Mouse (Mus musculus): ENCODE results near the gene Ppp1r18. TPM values are rescaled to one million over a fixed set of nuclear protein-coding genes. Genes with fewer than 3 reads are reported as not detected.

Ppp1r18 gene
- polyA plus RNA-seq, 1 experiment from 2014 or later: 23.2 TPM

- ATAC-seq (replicated peaks; ENCODE audit: low FRiP score): no peak
- peak overlapping the region; percentile 84; the same call in 1 of the 2 replicates for H3K4me2 ChIP-seq
- 81% methylated on average over 1 of the region's 1 CpGs for WGBS
- H3K4me1 ChIP-seq: peaks cover 36% of the 10 kb centered on the region
- H3K27ac ChIP-seq: peak overlapping the region; percentile 98
- H3K36me3 ChIP-seq: peaks cover 29% of the 10 kb centered on the region
- no peaks in the 10 kb centered on the region for H3K9me3 ChIP-seq (replicated peaks)
- H3K4me3 ChIP-seq (replicated peaks): 0 out of 2 replicates have a peak overlapping the region, but pooled peaks have one; percentile 67
- no peaks in the 10 kb centered on the region for H3K27me3 ChIP-seq
- H3K9ac ChIP-seq: 0 out of 2 replicates have a peak overlapping the region, but pooled peaks have one; percentile 6
These were observed 55.0 kb downstream of the Ppp1r18 start for GRCm38 (mm10) chr17:35920384-35920783.

GRCm38 (mm10) chr17:35920862-35921562 is 55.6 kb downstream of the Ppp1r18 start:
- Histone ChIP-seq H3K4me3 (replicated peaks) (no peak overlapping the region), H3K27me3 (no peaks in the 10 kb centered on the region), H3K4me1 (peaks cover 33% of the 10 kb centered on the region), H3K9ac (no peak overlapping the region), H3K36me3 (peaks cover 35% of the 10 kb centered on the region), H3K9me3 (replicated peaks) (no peaks in the 10 kb centered on the region), H3K4me2 (no peak overlapping the region), H3K27ac (peak overlapping the region; percentile 98)
- no peak for ATAC-seq (replicated peaks; ENCODE audit: low FRiP score)
- WGBS: 68% methylated on average over 5 of the region's 5 CpGs

GRCm38 (mm10) chr17:35921710-35922109 is 56.3 kb downstream of the Ppp1r18 start:
- Histone ChIP-seq H3K9ac (no peak overlapping the region), H3K27me3 (no peaks in the 10 kb centered on the region), H3K36me3 (peaks cover 42% of the 10 kb centered on the region), H3K4me1 (peaks cover 33% of the 10 kb centered on the region), H3K4me2 (no peak overlapping the region), H3K27ac (peak overlapping the region; percentile 50), H3K4me3 (replicated peaks) (no peak overlapping the region), H3K9me3 (replicated peaks) (no peaks in the 10 kb centered on the region)
- WGBS: 67% methylated on average over 4 of the region's 4 CpGs
- ATAC-seq (replicated peaks; ENCODE audit: low FRiP score): no peak

GRCm38 (mm10) chr17:35922566-35922965 is 57.2 kb downstream of the Ppp1r18 start:
- H3K9me3 ChIP-seq (replicated peaks): no peaks in the 10 kb centered on the region
- H3K27ac ChIP-seq: no peak overlapping the region
- ATAC-seq (replicated peaks; ENCODE audit: low FRiP score): no peak
- no peaks in the 10 kb centered on the region for H3K27me3 ChIP-seq
- no peak overlapping the region for H3K4me3 ChIP-seq (replicated peaks)
- H3K36me3 ChIP-seq: peaks cover 51% of the 10 kb centered on the region
- H3K4me2 ChIP-seq: no peak overlapping the region
- H3K4me1 ChIP-seq: peaks cover 33% of the 10 kb centered on the region
- 82% methylated on average over 3 of the region's 3 CpGs for WGBS
- no peak overlapping the region for H3K9ac ChIP-seq

- peaks cover 58% of the 10 kb centered on the region for H3K36me3 ChIP-seq
These were observed 57.9 kb downstream of the Ppp1r18 start for GRCm38 (mm10) chr17:35923281-35923680.

More at GRCm38 (mm10) chr17:35923281-35923680, 57.9 kb downstream of the Ppp1r18 start:
- H3K9me3 ChIP-seq (replicated peaks): no peaks in the 10 kb centered on the region
- H3K27me3 ChIP-seq: no peaks in the 10 kb centered on the region
- H3K4me1 ChIP-seq: peaks cover 33% of the 10 kb centered on the region
- H3K4me3 ChIP-seq (replicated peaks): no peak overlapping the region
- no peak overlapping the region for H3K27ac ChIP-seq
- WGBS: 91% methylated on average over 4 of the region's 4 CpGs
- no peak overlapping the region for H3K4me2 ChIP-seq
- no peak for ATAC-seq (replicated peaks; ENCODE audit: low FRiP score)
- H3K9ac ChIP-seq: no peak overlapping the region

MicroRNAs encoded within 50 kb of the gene (microRNA counts, 519-probe panel; counts per million panel counts)
- microRNA mmu-miR-1894-3p (31.7 counts per million), microRNA mmu-miR-1894-5p (2,182 counts per million, percentile 23 among the panel's probes with 10 or more counts)

Small RNA genes lying within 50 kb of the gene (microRNA-seq; reads per million reads assigned to microRNA genes)
- gene Gm28033 (not detected), gene Mir1894 (not detected)

Other genes with a start within 250 kb of the Ppp1r18 start
- gene Gm9573, start 239.0 kb upstream of the Ppp1r18 start, polyA plus RNA-seq (2015; fragmentation: Nextera tagmentation; extraction: Ambion mirVana): not detected in 2 replicates
- gene Mucl3, start 221.9 kb upstream of the Ppp1r18 start, polyA plus RNA-seq (2015; fragmentation: Nextera tagmentation; extraction: Ambion mirVana): 0.26 TPM in 2 replicates
- 15.9 and 18.8 TPM in 2 replicates for gene Vars2, start 198.0 kb upstream of the Ppp1r18 start, polyA plus RNA-seq (2015; fragmentation: Nextera tagmentation; extraction: Ambion mirVana)
- 48.5 and 49.9 TPM in 2 replicates for gene Gtf2h4, start 191.9 kb upstream of the Ppp1r18 start, polyA plus RNA-seq (2015; fragmentation: Nextera tagmentation; extraction: Ambion mirVana)
- gene Ddr1, start 161.0 kb upstream of the Ppp1r18 start, polyA plus RNA-seq (2015; fragmentation: Nextera tagmentation; extraction: Ambion mirVana): 83.0 and 86.1 TPM in 2 replicates
- 25.3 and 25.4 TPM in 2 replicates for gene Ier3, start 43.9 kb upstream of the Ppp1r18 start, polyA plus RNA-seq (2015; fragmentation: Nextera tagmentation; extraction: Ambion mirVana)
- gene Flot1, start 42.4 kb upstream of the Ppp1r18 start, polyA plus RNA-seq (2015; fragmentation: Nextera tagmentation; extraction: Ambion mirVana): 42.3 and 44.6 TPM in 2 replicates
- 951 and 997 TPM in 2 replicates for gene Tubb5, start 27.3 kb upstream of the Ppp1r18 start, polyA plus RNA-seq (2015; fragmentation: Nextera tagmentation; extraction: Ambion mirVana)
- gene Mdc1, start 24.1 kb upstream of the Ppp1r18 start, polyA plus RNA-seq (2015; fragmentation: Nextera tagmentation; extraction: Ambion mirVana): 16.5 TPM in 2 replicates
- gene Nrm, start 4.3 kb upstream of the Ppp1r18 start, polyA plus RNA-seq (2015; fragmentation: Nextera tagmentation; extraction: Ambion mirVana): 58.0 and 65.7 TPM in 2 replicates
- gene Dhx16, start 14.2 kb downstream of the Ppp1r18 start, polyA plus RNA-seq (2015; fragmentation: Nextera tagmentation; extraction: Ambion mirVana): 40.9 and 42.4 TPM in 2 replicates
- 31.2 and 34.7 TPM in 2 replicates for gene 2310061I04Rik, start 31.8 kb downstream of the Ppp1r18 start, polyA plus RNA-seq (2015; fragmentation: Nextera tagmentation; extraction: Ambion mirVana)
- gene Atat1, start 44.5 kb downstream of the Ppp1r18 start, polyA plus RNA-seq (2015; fragmentation: Nextera tagmentation; extraction: Ambion mirVana): 86.5 and 91.6 TPM in 2 replicates
- gene Mrps18b, start 50.8 kb downstream of the Ppp1r18 start, polyA plus RNA-seq (2015; fragmentation: Nextera tagmentation; extraction: Ambion mirVana): 88.9 and 89.4 TPM in 2 replicates
- 47.5 and 47.6 TPM in 2 replicates for gene Ppp1r10, start 50.8 kb downstream of the Ppp1r18 start, polyA plus RNA-seq (2015; fragmentation: Nextera tagmentation; extraction: Ambion mirVana)
- 98.1 and 103 TPM in 2 replicates for gene Abcf1, start 104.2 kb downstream of the Ppp1r18 start, polyA plus RNA-seq (2015; fragmentation: Nextera tagmentation; extraction: Ambion mirVana)
- gene Gnl1, start 114.3 kb downstream of the Ppp1r18 start, polyA plus RNA-seq (2015; fragmentation: Nextera tagmentation; extraction: Ambion mirVana): 51.5 and 52.4 TPM in 2 replicates
- 41.5 and 42.5 TPM in 2 replicates for gene Prr3, start 114.6 kb downstream of the Ppp1r18 start, polyA plus RNA-seq (2015; fragmentation: Nextera tagmentation; extraction: Ambion mirVana)
- 2.9 and 3.5 TPM in 2 replicates for gene H2-T24, start 155.0 kb downstream of the Ppp1r18 start, polyA plus RNA-seq (2015; fragmentation: Nextera tagmentation; extraction: Ambion mirVana)
- gene H2-T23, start 167.3 kb downstream of the Ppp1r18 start, polyA plus RNA-seq (2015; fragmentation: Nextera tagmentation; extraction: Ambion mirVana): 4.3 and 4.5 TPM in 2 replicates
- gene H2-T22, start 177.2 kb downstream of the Ppp1r18 start, polyA plus RNA-seq (2015; fragmentation: Nextera tagmentation; extraction: Ambion mirVana): 13.8 and 14.1 TPM in 2 replicates
- not detected in 2 replicates for gene Gm6034, start 177.4 kb downstream of the Ppp1r18 start, polyA plus RNA-seq (2015; fragmentation: Nextera tagmentation; extraction: Ambion mirVana)
- not detected in 2 replicates for gene Gm11127, start 192.8 kb downstream of the Ppp1r18 start, polyA plus RNA-seq (2015; fragmentation: Nextera tagmentation; extraction: Ambion mirVana)

Data from kidney, embryonic 15.5 days (tissue).